Comparison of ENCODE assay signal across 23 mouse cellular contexts in genomic region chr8:86911136-86911535, GRCm38 (mm10). TPM values are rescaled to one million over a fixed set of nuclear protein-coding genes. Genes with fewer than 3 reads are reported as not detected.
A peak's percentile ranks its signal among the peaks of the same experiment; 100 is the strongest.
DNase-seq lines count a peak whose midpoint lies in the region; ATAC-seq and TF ChIP-seq lines count a peak whose summit lies in the region.
"Had no signal": no experiment of that assay in that cellular context is flagged by ENCODE, and none has a peak within 500 bp of the region (broad histone marks: within the 10 kb centered on the region; RNA-seq: fewer than 3 reads in every experiment).

No protein-coding gene starts in this region.

- no peaks in the 10 kb centered on the region for H3K36me3 ChIP-seq in hindbrain, embryonic 11.5 days (ENCODE audit: control insufficient read depth, insufficient read depth, low read length)
- H3K36me3 ChIP-seq: forebrain, embryonic 10.5 days; heart, embryonic 15.5 days; hindbrain, embryonic 15.5 days; limb, embryonic 12.5 days; neural tube, embryonic 12.5 days had no signal

- no peaks in the 10 kb centered on the region for H3K4me1 ChIP-seq in hindbrain, embryonic 11.5 days (replicated peaks; ENCODE audit: control insufficient read depth, insufficient read depth, low read length)
- H3K4me1 ChIP-seq: forebrain, embryonic 10.5 days; heart, embryonic 15.5 days; hindbrain, embryonic 15.5 days; limb, embryonic 12.5 days; neural tube, embryonic 12.5 days had no signal

- TF ChIP-seq CTCF in Patski (IDR thresholded peaks at IDR 0.05) = no peak
- TF ChIP-seq CTCF in layer of hippocampus, adult 2 months (conservative IDR thresholded peaks at IDR 0.05) = no peak

- H3K27me3 ChIP-seq in Patski = peaks cover 3% of the 10 kb centered on the region
- no peaks in the 10 kb centered on the region for H3K27me3 ChIP-seq in hindbrain, embryonic 11.5 days (ENCODE audit: control insufficient read depth, insufficient read depth, low read length)
- H3K27me3 ChIP-seq: heart, embryonic 15.5 days; hindbrain, embryonic 15.5 days; neural tube, embryonic 12.5 days had no signal

- CTCF ChIA-PET in Patski (lab: Charles Lee) = interaction anchor here (0.8 kb wide), 1 partner anchor 8 kb away, joined by 3 read pairs; no protein-coding TSS in a partner anchor

- in situ Hi-C loops in Patski (cut with MboI; ENCODE audit: low pct_unique_long_range_greater_than_20kb) = loop anchor here (10.0 kb wide), 1 partner anchor 1216 kb away; no protein-coding TSS in a partner anchor

- H3K9ac ChIP-seq in hindbrain, embryonic 11.5 days (ENCODE audit: low read depth, low read length) = no peak overlapping the region
- H3K9ac ChIP-seq: forebrain, postnatal 0 days; heart, embryonic 15.5 days; hindbrain, embryonic 15.5 days; limb, embryonic 12.5 days; liver, postnatal 0 days; neural tube, embryonic 12.5 days had no signal

- POLR2A ChIA-PET in Patski (lab: Charles Lee) = no interaction called here

- 84% methylated on average over 8 of the region's 8 CpGs for WGBS in hindbrain, embryonic 11.5 days

- H3K4me3 ChIP-seq in layer of hippocampus, adult 2 months = no peak overlapping the region
- no peak overlapping the region for H3K4me3 ChIP-seq in hindbrain, embryonic 11.5 days (ENCODE audit: low read depth, low read length)
- H3K4me3 ChIP-seq: forebrain, embryonic 10.5 days; heart, embryonic 15.5 days; hindbrain, embryonic 15.5 days; limb, embryonic 12.5 days; neural tube, embryonic 12.5 days had no signal

- no peak overlapping the region for H3K27ac ChIP-seq in layer of hippocampus, adult 2 months
- no peak overlapping the region for H3K27ac ChIP-seq in hindbrain, embryonic 11.5 days (ENCODE audit: low read depth, low read length)
- H3K27ac ChIP-seq: forebrain, embryonic 10.5 days; heart, embryonic 15.5 days; hindbrain, embryonic 15.5 days; limb, embryonic 12.5 days; neural tube, embryonic 12.5 days had no signal

- peak; percentile 8 for ATAC-seq in Patski
- no peak for ATAC-seq in hindbrain, embryonic 11.5 days (ENCODE audit: low FRiP score)
- ATAC-seq: forebrain, postnatal 0 days; liver, postnatal 0 days had no signal

- H3K4me2 ChIP-seq in hindbrain, embryonic 11.5 days (replicated peaks; ENCODE audit: low read depth, low read length) = no peak overlapping the region
- H3K4me2 ChIP-seq: heart, embryonic 15.5 days; hindbrain, embryonic 15.5 days; limb, embryonic 12.5 days; liver, embryonic 11.5 days; midbrain, embryonic 11.5 days; neural tube, embryonic 12.5 days had no signal

- peak; percentile 65 for DNase-seq in heart, adult 11 months
- no peak for DNase-seq in heart, adult 18-20 months
- DNase-seq in A20 (ENCODE audit: low read depth, low spot score) = peak; percentile 69
- DNase-seq in Patski (ENCODE audit: low read depth, low spot score) = no peak
- DNase-seq in naive thymus-derived CD4-positive, alpha-beta T cell, adult 2 months (ENCODE audit: low read depth) = peak; percentile 47
- DNase-seq in layer of hippocampus, adult 2 months (ENCODE audit: low spot score in 2 of 2) = no peak
- no peak for DNase-seq in hindbrain, embryonic 11.5 days (ENCODE audit: low spot score)
- DNase-seq: adrenal gland, postnatal 25 days; cerebellum, adult 18-20 months; cerebellum, postnatal 14 days; forebrain, postnatal 0 days; gastrocnemius, postnatal 36 days; heart, postnatal 36 days; liver, postnatal 0 days; lung, postnatal 10 days; thymus, postnatal 14 days had no signal

- no peaks in the 10 kb centered on the region for H3K9me3 ChIP-seq in hindbrain, embryonic 11.5 days (ENCODE audit: control insufficient read depth, low read length)
- H3K9me3 ChIP-seq: forebrain, embryonic 10.5 days; heart, embryonic 15.5 days; hindbrain, embryonic 15.5 days; limb, embryonic 12.5 days; neural tube, embryonic 12.5 days had no signal

RNA-seq across cellular contexts. Expression of gene N4bp1, which starts 26.1 kb away (rescaled TPM):
- 10 to 100 TPM; 16.9 to 17.0 TPM for total RNA-seq in heart, adult 18-20 months (2021)
- 35.2 TPM for polyA plus RNA-seq in Patski (2021)
- total RNA-seq in layer of hippocampus, adult 2 months (2021) = 10 to 100 TPM; 39.8 to 42.2 TPM
- polyA plus RNA-seq in hindbrain, embryonic 11.5 days (2014; fragmentation: Nextera tagmentation; extraction: Ambion mirVana) = 10.2 and 11.9 TPM in 2 replicates

Comparison
In these comparisons a context has a peak if more than half of its experiments do, and no peak if none do; other contexts are left out.
1. DNase-seq: peak in heart, adult 11 months (single experiment), A20 (single experiment) and naive thymus-derived CD4-positive, alpha-beta T cell, adult 2 months (single experiment); none in heart, adult 18-20 months (0 of 2), Patski (single experiment), layer of hippocampus, adult 2 months (0 of 2) and hindbrain, embryonic 11.5 days (single experiment).